Mouse (Mus musculus) E14TG2a.4 (cell line): Measurements from ENCODE around the gene Cbwd1.

Experiments
- CTCF ChIP-seq: conservative IDR thresholded peaks from 2 replicates; pipeline ENCODE4 v1.5.1; 2014; ENCODE audit warnings: low read length
- NANOG ChIP-seq: IDR thresholded peaks from 2 replicates; pipeline ENCODE4 v1.6.1; 2014; ENCODE audit warnings: borderline replicate concordance, low read length, mixed read lengths

DNA sequence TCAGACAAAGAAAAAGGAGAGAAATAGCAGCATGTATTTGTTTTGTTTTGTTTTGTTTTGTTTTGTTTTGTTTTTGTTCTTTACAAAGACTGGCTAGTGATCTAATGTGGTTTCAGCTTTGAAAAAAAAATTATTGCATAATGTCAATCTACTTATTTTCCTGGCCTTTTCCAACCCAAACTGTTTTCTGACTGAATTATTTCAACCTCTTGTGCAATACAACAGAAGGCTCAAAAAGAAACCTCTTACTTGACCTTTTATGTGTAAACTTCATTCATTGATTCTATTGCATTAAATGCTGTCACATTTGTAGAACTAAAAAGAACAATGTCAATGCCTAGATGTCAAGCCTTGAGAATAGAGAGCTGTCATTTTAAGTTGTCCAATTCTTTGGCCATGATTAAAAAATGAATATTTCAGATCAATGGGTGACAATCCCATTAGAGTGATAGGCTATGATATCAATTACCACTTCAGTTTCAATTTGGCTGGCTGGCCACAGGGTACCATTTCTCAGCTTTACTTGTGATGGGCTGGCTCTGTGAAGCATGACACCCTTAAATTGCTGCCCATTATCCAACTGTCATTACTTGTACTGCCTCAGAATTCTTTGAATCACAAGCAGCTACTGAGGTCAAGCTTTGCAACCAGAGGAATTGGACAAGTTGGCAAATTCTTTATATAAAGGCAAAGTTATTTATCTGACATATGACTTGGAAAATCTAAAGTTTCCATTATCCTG is 15.7 kb downstream of the Cbwd1 start:
- no peak for TF ChIP-seq CTCF
- no peak for TF ChIP-seq NANOG
